Mouse (Mus musculus) myocyte (in vitro differentiated cells): Measurements from ENCODE around the gene Dgki. TPM values are rescaled to one million over a fixed set of nuclear protein-coding genes. Genes with fewer than 3 reads are reported as not detected.

Experiments used
- H3K27me3 ChIP-seq: one replicate; pipeline ENCODE4 v1.6.1; 2011; ENCODE audit not compliant: control insufficient read depth, insufficient read depth, insufficient read length
- H3K36me3 ChIP-seq: one replicate; pipeline ENCODE4 v1.6.1; 2011; ENCODE audit not compliant: control insufficient read depth, insufficient read depth
- H3K4me2 ChIP-seq: one replicate; pipeline ENCODE4 v1.6.1; 2011; ENCODE audit warnings: low read depth, control low read depth
- H3K4me3 ChIP-seq: one replicate; pipeline ENCODE4 v1.5.1; 2011; ENCODE audit warnings: mild to moderate bottlenecking, control low read depth, moderate library complexity
- H3K79me2 ChIP-seq: one replicate; pipeline ENCODE4 v1.6.1; 2011; ENCODE audit not compliant: control insufficient read depth, insufficient read depth
- H3ac ChIP-seq: one replicate; pipeline ENCODE4 v1.6.1; 2011; ENCODE audit not compliant: control insufficient read depth, insufficient read length
- CEBPB ChIP-seq: IDR thresholded peaks from 2 replicates; pipeline ENCODE4 v1.6.1; 2011; ENCODE audit warnings: mild to moderate bottlenecking, moderate library complexity; ENCODE audit not compliant: poor library complexity, insufficient read depth, severe bottlenecking
- E2F4 ChIP-seq: IDR thresholded peaks from one replicate; pipeline ENCODE4 v1.6.1; 2011; ENCODE audit warnings: mild to moderate bottlenecking, control low read depth, moderate library complexity; ENCODE audit not compliant: insufficient read depth
- MAX ChIP-seq: IDR thresholded peaks from one replicate; pipeline ENCODE4 v1.6.1; 2011; ENCODE audit warnings: low read depth, mild to moderate bottlenecking, control low read depth
- MYOD1 ChIP-seq, 3 experiments: IDR thresholded peaks; one replicate each; pipeline ENCODE4 v1.6.1; 2011; ENCODE audit warnings: control low read depth in 2 of 3, low read depth in 2 of 3, mild to moderate bottlenecking in 2 of 3, moderate library complexity in 1 of 3; ENCODE audit not compliant: insufficient read length in 2 of 3, control insufficient read depth in 1 of 3
- MYOG ChIP-seq, 3 experiments: IDR thresholded peaks; one replicate each; pipeline ENCODE4 v1.6.1; 2011; ENCODE audit warnings: control low read depth in 2 of 3, low read depth in 2 of 3, mild to moderate bottlenecking in 2 of 3; ENCODE audit not compliant: insufficient read length in 2 of 3, control insufficient read depth in 1 of 3, insufficient read depth in 1 of 3
- POLR2A ChIP-seq: IDR thresholded peaks from one replicate; pipeline ENCODE4 v1.6.1; 2011; ENCODE audit warnings: low read depth, mild to moderate bottlenecking, control low read depth, moderate library complexity; ENCODE audit not compliant: insufficient read length
- POLR2AphosphoS2 ChIP-seq: IDR thresholded peaks from one replicate; pipeline ENCODE4 v1.6.1; 2011; ENCODE audit warnings: low read depth, control low read depth; ENCODE audit not compliant: insufficient read length
- REST ChIP-seq: IDR thresholded peaks from one replicate; pipeline ENCODE4 v1.6.1; 2011; ENCODE audit warnings: mild to moderate bottlenecking, control low read depth, moderate library complexity; ENCODE audit not compliant: insufficient read depth, insufficient read length
- SRF ChIP-seq: IDR thresholded peaks from one replicate; pipeline ENCODE4 v1.6.1; 2011; ENCODE audit warnings: low read depth; ENCODE audit not compliant: control insufficient read depth, insufficient read length
- TCF12 ChIP-seq: IDR thresholded peaks from one replicate; pipeline ENCODE4 v1.6.1; 2011; ENCODE audit warnings: mild to moderate bottlenecking, control low read depth; ENCODE audit not compliant: poor library complexity, insufficient read depth, severe bottlenecking
- TCF3 ChIP-seq: IDR thresholded peaks from one replicate; pipeline ENCODE4 v1.6.1; 2011; ENCODE audit warnings: low read depth, control low read depth; ENCODE audit not compliant: insufficient read length
- USF1 ChIP-seq: IDR thresholded peaks from one replicate; pipeline ENCODE4 v1.6.1; 2011; ENCODE audit warnings: low read depth, mild to moderate bottlenecking, control low read depth, moderate library complexity
- polyA plus RNA-seq: library from polyadenylated mRNA; unstranded; fragments of >200 nt; fragmentation: generic; extraction: Trizol; gene quantifications from one replicate; pipeline ENCODE4 v1.2.1, GENCODE M21; 2012; ENCODE audit warnings: missing spikeins

Dgki gene
- polyA plus RNA-seq, 1 experiment = 0.02 TPM

GRCm38 (mm10) chr6:37240140-37240539 lies 59.8 kb downstream of the Dgki start:
- H3K4me2 ChIP-seq = no peak overlapping the region
- no peaks in the 10 kb centered on the region for H3K36me3 ChIP-seq
- H3K79me2 ChIP-seq = no peaks in the 10 kb centered on the region
- no peaks in the 10 kb centered on the region for H3K27me3 ChIP-seq
- H3K4me3 ChIP-seq = no peak overlapping the region
- TF ChIP-seq MYOG (IDR thresholded peaks at IDR 0.05; ENCODE audit: control insufficient read depth in 1 of 3, insufficient read depth in 1 of 3, insufficient read length in 2 of 3, low read depth in 2 of 3) = no peak
- TF ChIP-seq E2F4 = no peak
- TF ChIP-seq REST = no peak
- TF ChIP-seq MYOD1 (IDR thresholded peaks at IDR 0.05; ENCODE audit: control insufficient read depth in 1 of 3, insufficient read length in 2 of 3, low read depth in 2 of 3) = no peak
- TF ChIP-seq TCF12 = no peak
- TF ChIP-seq SRF = no peak
- H3ac ChIP-seq = no peak overlapping the region

DNA sequence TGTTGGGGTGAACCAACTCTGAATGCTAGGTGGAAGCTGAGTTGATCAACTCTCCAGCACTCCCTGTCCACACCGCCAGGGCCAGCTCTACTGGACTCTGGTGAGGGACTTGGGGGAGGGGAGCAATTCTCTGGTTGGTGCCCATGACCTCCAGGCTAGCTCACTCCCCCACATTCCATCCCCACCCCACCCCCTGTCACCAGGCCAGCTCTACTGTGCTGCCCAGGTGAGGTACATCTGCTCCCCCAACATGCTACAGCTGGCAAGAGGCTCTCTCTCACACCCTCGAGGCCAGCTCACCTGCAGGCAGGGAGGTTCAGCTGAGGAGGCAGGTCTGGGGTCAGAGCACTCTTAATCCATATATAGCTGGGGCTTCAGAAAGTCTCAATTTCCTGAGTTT lies 63.1 kb downstream of the Dgki start:
- Histone ChIP-seq H3K4me3 (no peak overlapping the region), H3K27me3 (no peaks in the 10 kb centered on the region), H3ac (no peak overlapping the region), H3K4me2 (no peak overlapping the region), H3K79me2 (no peaks in the 10 kb centered on the region), H3K36me3 (no peaks in the 10 kb centered on the region)
- TF ChIP-seq MAX (no peak), TCF3 (no peak), MYOD1 (IDR thresholded peaks at IDR 0.05; ENCODE audit: control insufficient read depth in 1 of 3, insufficient read length in 2 of 3, low read depth in 2 of 3) (no peak), TCF12 (no peak), REST (no peak), USF1 (no peak), MYOG (IDR thresholded peaks at IDR 0.05; ENCODE audit: control insufficient read depth in 1 of 3, insufficient read depth in 1 of 3, insufficient read length in 2 of 3, low read depth in 2 of 3) (no peak), E2F4 (no peak), POLR2A (no peak)

DNA sequence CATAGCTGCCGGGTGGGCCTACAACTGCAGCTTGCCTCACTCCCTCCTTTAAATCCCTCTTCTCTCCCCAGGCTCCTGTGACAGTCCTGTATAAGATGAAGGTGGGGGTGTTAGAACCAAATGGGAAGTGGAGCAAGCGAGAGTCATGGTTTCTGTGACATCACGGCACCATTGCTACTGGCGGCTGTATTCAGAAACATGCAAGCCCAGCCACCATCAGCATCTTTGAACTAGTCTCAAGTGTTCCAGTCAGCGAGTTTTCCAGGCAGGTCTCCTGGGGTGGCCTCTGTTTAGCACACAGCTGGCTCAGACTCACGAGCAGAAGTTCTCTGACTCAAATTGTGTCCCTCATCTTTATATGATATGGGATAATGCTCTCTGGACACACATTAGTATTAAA lies 68.8 kb downstream of the Dgki start:
- Histone ChIP-seq H3ac (no peak overlapping the region), H3K4me3 (no peak overlapping the region), H3K4me2 (no peak overlapping the region), H3K79me2 (no peaks in the 10 kb centered on the region), H3K27me3 (no peaks in the 10 kb centered on the region), H3K36me3 (no peaks in the 10 kb centered on the region)
- TF ChIP-seq POLR2A (no peak), MAX (no peak), CEBPB (no peak), POLR2AphosphoS2 (no peak)

- H3K36me3 ChIP-seq = no peaks in the 10 kb centered on the region
- no peak overlapping the region for H3ac ChIP-seq
- no peak for TF ChIP-seq SRF
- TF ChIP-seq REST = no peak
- no peak for TF ChIP-seq USF1
- no peak for TF ChIP-seq POLR2AphosphoS2
- no peak for TF ChIP-seq CEBPB
- TF ChIP-seq MYOG (IDR thresholded peaks at IDR 0.05; ENCODE audit: control insufficient read depth in 1 of 3, insufficient read depth in 1 of 3, insufficient read length in 2 of 3, low read depth in 2 of 3) = no peak
- no peak for TF ChIP-seq TCF3
- TF ChIP-seq POLR2A = no peak
- TF ChIP-seq MYOD1 (IDR thresholded peaks at IDR 0.05; ENCODE audit: control insufficient read depth in 1 of 3, insufficient read length in 2 of 3, low read depth in 2 of 3) = no peak
- no peak for TF ChIP-seq TCF12
- no peak for TF ChIP-seq MAX
- no peak for TF ChIP-seq E2F4
- no peaks in the 10 kb centered on the region for H3K79me2 ChIP-seq
- H3K4me2 ChIP-seq = no peak overlapping the region
- H3K4me3 ChIP-seq = no peak overlapping the region
- H3K27me3 ChIP-seq = no peaks in the 10 kb centered on the region
Observed at GRCm38 (mm10) chr6:37222947-37223510, 77.0 kb downstream of the Dgki start.

DNA sequence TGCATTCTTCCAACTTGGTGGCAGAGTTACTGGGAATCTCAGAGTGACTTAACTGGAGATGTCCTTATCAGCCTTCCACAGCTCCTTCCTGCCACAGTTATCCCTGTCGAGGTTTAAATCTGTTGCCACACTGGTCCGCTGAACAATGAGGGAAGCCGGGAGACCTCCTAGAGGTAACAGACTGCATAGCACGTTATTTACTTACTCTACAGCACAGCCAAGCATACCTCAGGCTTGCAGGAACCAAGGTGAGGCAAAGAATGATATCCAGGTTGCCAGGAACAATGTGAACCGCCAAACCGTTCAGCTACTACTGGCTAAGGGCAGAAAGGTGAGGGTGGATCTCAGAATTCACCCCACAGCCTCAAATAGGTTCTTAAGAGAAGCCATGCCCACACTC lies 78.0 kb downstream of the Dgki start:
- TF ChIP-seq TCF12 (no peak), E2F4 (no peak), TCF3 (no peak), POLR2AphosphoS2 (no peak), CEBPB (no peak), MAX (no peak), MYOD1 (IDR thresholded peaks at IDR 0.05; ENCODE audit: control insufficient read depth in 1 of 3, insufficient read length in 2 of 3, low read depth in 2 of 3) (no peak), SRF (no peak), POLR2A (no peak), USF1 (no peak), REST (no peak), MYOG (IDR thresholded peaks at IDR 0.05; ENCODE audit: control insufficient read depth in 1 of 3, insufficient read depth in 1 of 3, insufficient read length in 2 of 3, low read depth in 2 of 3) (no peak)
- H3K4me3 ChIP-seq = no peak overlapping the region
- H3K27me3 ChIP-seq = no peaks in the 10 kb centered on the region

More for the DNA sequence above, 78.0 kb downstream of the Dgki start:
- Histone ChIP-seq H3K79me2 (no peaks in the 10 kb centered on the region), H3K36me3 (no peaks in the 10 kb centered on the region), H3ac (no peak overlapping the region), H3K4me2 (no peak overlapping the region)
